Mouse (Mus musculus) right cerebral cortex, adult 18-20 months (tissue): ENCODE measurements around the gene Chmp5.
A peak's percentile ranks its signal among the peaks of the same experiment; 100 is the strongest.

Experiments
- DNase-seq: peaks from one replicate; pipeline ENCODE4 v3.0.0; 2022; ENCODE audit warnings: mixed read lengths

Chmp5 gene

GRCm38 (mm10) chr4:40947565-40948159 is 545 bp upstream of the Chmp5 start:
- DNase-seq, result no peak

- no peak for DNase-seq
Observed at GRCm38 (mm10) chr4:40953521-40953920, 5.3 kb downstream of the Chmp5 start.

GRCm38 (mm10) chr4:40955942-40956341 is 7.7 kb downstream of the Chmp5 start:
- DNase-seq, result no peak

- no peak for DNase-seq
Observed at GRCm38 (mm10) chr4:40963536-40963935, 15.3 kb downstream of the Chmp5 start.

GRCm38 (mm10) chr4:40969161-40969560 is 21.0 kb downstream of the Chmp5 start:
- DNase-seq, result no peak

- no peak for DNase-seq
Observed at GRCm38 (mm10) chr4:40969781-40970591, 21.8 kb downstream of the Chmp5 start.

GRCm38 (mm10) chr4:40970592-40970841 is 22.3 kb downstream of the Chmp5 start:
- DNase-seq, result no peak

GRCm38 (mm10) chr4:40970842-40971701 is 22.9 kb downstream of the Chmp5 start, which contains the start of gene Nfx1:
Nfx1 (plus strand) TSS chr4:40970906.
- DNase-seq, result peak; percentile 97

GRCm38 (mm10) chr4:40971744-40972143 is 23.5 kb downstream of the Chmp5 start:
- no peak for DNase-seq

- no peak for DNase-seq
Observed at GRCm38 (mm10) chr4:40974011-40974410, 25.8 kb downstream of the Chmp5 start.

- DNase-seq, result no peak
Observed at GRCm38 (mm10) chr4:40975678-40976077, 27.5 kb downstream of the Chmp5 start.

GRCm38 (mm10) chr4:40976651-40977050 is 28.4 kb downstream of the Chmp5 start:
- no peak for DNase-seq

GRCm38 (mm10) chr4:40979430-40979829 is 31.2 kb downstream of the Chmp5 start:
- DNase-seq, result no peak

GRCm38 (mm10) chr4:40982486-40982885 is 34.3 kb downstream of the Chmp5 start:
- no peak for DNase-seq

GRCm38 (mm10) chr4:40983686-40984085 is 35.5 kb downstream of the Chmp5 start:
- DNase-seq, result no peak

- DNase-seq, result no peak
Observed at GRCm38 (mm10) chr4:40989633-40990032, 41.4 kb downstream of the Chmp5 start.

- DNase-seq, result no peak
Observed at GRCm38 (mm10) chr4:40996302-40996701, 48.1 kb downstream of the Chmp5 start.

- no peak for DNase-seq
Observed at GRCm38 (mm10) chr4:40997916-40998315, 49.7 kb downstream of the Chmp5 start.

GRCm38 (mm10) chr4:41000271-41000670 is 52.1 kb downstream of the Chmp5 start:
- no peak for DNase-seq

- DNase-seq, result no peak
Observed at GRCm38 (mm10) chr4:41000842-41001639, 52.8 kb downstream of the Chmp5 start.

- no peak for DNase-seq
Observed at GRCm38 (mm10) chr4:41013351-41013750, 65.1 kb downstream of the Chmp5 start.
